Mouse (Mus musculus) lung, embryonic 14.5 days (tissue): ENCODE data around the gene Foxp1. TPM values are rescaled to one million over a fixed set of nuclear protein-coding genes. Genes with fewer than 3 reads are reported as not detected.

Experiments used
- ATAC-seq: fragments of 200-750 bp; cut with Nextera tagmentation; 2 replicates; pipeline ENCODE4 v1.8.0; 2017; ENCODE audit warnings: mild to moderate bottlenecking, moderate TSS enrichment, moderate library complexity; ENCODE audit not compliant: insufficient read depth
- DNase-seq: peaks from one replicate; pipeline ENCODE4 v3.0.0-alpha.2; 2015
- H3K27ac ChIP-seq: fragments of 300-500 bp; sonication (generic); 2 replicates; pipeline ENCODE4 v1.5.1; 2014; ENCODE audit warnings: low read depth, mild to moderate bottlenecking, moderate library complexity
- H3K27me3 ChIP-seq: fragments of 300-500 bp; sonication (generic); 2 replicates; pipeline ENCODE4 v1.6.1; 2014; ENCODE audit warnings: low read length, control low read depth; ENCODE audit not compliant: insufficient read depth
- H3K36me3 ChIP-seq: fragments of 300-500 bp; sonication (generic); 2 replicates; pipeline ENCODE4 v1.6.1; 2014; ENCODE audit warnings: control low read depth; ENCODE audit not compliant: insufficient read depth
- H3K4me1 ChIP-seq: fragments of 300-500 bp; sonication (generic); 2 replicates; pipeline ENCODE4 v1.6.1; 2014; ENCODE audit warnings: antibody characterized with exemption, control low read depth; ENCODE audit not compliant: insufficient read depth
- H3K4me2 ChIP-seq: fragments of 300-500 bp; sonication (generic); 2 replicates; pipeline ENCODE4 v1.6.1; 2014; ENCODE audit warnings: mild to moderate bottlenecking
- H3K4me3 ChIP-seq: fragments of 300-500 bp; sonication (generic); 2 replicates; pipeline ENCODE4 v1.5.1; 2014; ENCODE audit warnings: low read depth, low read length
- H3K9ac ChIP-seq: fragments of 300-500 bp; sonication (generic); 2 replicates; pipeline ENCODE4 v1.6.1; 2014
- H3K9me3 ChIP-seq: fragments of 300-500 bp; sonication (generic); 2 replicates; pipeline ENCODE4 v1.6.1; 2016; ENCODE audit warnings: low read depth, low read length, control low read depth
- CTCF ChIP-seq: IDR thresholded peaks from 2 replicates; pipeline ENCODE4 v1.5.1; 2016; ENCODE audit warnings: antibody characterized with exemption, low read depth
- WGBS: fragments of 180-500 bp; shearing (Covaris S2); extraction: QIAGEN DNeasy Blood & Tissue Kit; methylation state at CpG from one replicate; pipeline ENCODE4 v1.1.7; 2014; 5-methylcytosine and 5-hydroxymethylcytosine counted together
- polyA plus RNA-seq: library from polyadenylated mRNA; unstranded; fragments of >200 nt; fragmentation: Nextera tagmentation; extraction: Ambion mirVana; gene quantifications from 2 replicates; pipeline ENCODE4 v1.2.1, GENCODE M21; 2014

Gene Foxp1
- polyA plus RNA-seq, 1 experiment from 2014 or later: 111 TPM

DNA sequence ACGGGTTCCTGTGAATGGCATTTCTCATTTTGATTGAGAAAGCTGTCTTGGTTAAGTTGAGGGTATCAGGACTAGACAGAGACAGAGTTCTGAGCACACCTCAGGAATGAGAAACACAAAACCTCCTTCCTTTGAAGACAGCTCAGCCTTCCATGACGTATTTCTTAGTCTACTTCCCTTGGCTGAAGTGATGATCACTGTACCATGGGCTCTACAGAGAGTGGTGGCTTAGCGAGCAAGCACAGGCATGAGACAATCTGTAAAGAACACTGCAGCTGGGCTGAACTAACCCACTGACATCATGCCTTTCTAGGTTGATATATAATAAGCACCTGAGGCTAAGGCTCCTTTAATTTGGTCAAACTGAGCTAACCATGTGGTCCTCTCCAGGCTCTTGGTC lies 172.0 kb downstream of the Foxp1 start:
- no peaks in the 10 kb centered on the region for H3K27me3 ChIP-seq
- no peak overlapping the region for H3K27ac ChIP-seq
- no peaks in the 10 kb centered on the region for H3K36me3 ChIP-seq
- peaks cover 3% of the 10 kb centered on the region; the same call in 1 of the 2 replicates for H3K4me1 ChIP-seq
- WGBS: 62% methylated on average over 3 of the region's 3 CpGs
- H3K4me3 ChIP-seq: no peak overlapping the region
- ATAC-seq (no peak), DNase-seq (no peak)
- H3K9ac ChIP-seq: no peak overlapping the region
- TF ChIP-seq CTCF: no peak
- no peaks in the 10 kb centered on the region for H3K9me3 ChIP-seq
- no peak overlapping the region for H3K4me2 ChIP-seq

DNA sequence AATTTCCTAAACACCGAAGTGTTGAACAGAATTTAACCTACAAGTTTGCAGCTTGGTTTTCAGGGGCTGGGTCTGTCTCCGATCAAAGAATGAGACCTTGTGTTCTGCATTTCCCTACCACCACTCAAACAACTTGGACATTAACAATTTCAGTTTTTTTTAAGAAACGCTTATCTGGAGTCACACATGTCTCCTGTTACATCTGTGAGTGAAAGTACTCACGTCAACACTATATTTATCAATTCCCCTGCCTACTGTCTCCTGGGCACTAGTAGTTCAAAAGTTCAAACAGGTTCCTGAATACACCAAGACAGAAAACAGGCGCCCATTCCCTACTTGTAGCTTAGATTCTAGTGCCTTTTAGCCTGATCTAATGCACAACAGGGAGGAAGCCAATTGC lies 172.4 kb downstream of the Foxp1 start:
- 34% methylated on average over 5 of the region's 5 CpGs for WGBS
- no peaks in the 10 kb centered on the region for H3K27me3 ChIP-seq
- no peak overlapping the region for H3K27ac ChIP-seq
- ATAC-seq: no peak
- no peak overlapping the region for H3K4me3 ChIP-seq
- peaks cover 3% of the 10 kb centered on the region; the same call in 1 of the 2 replicates for H3K4me1 ChIP-seq
- no peaks in the 10 kb centered on the region for H3K36me3 ChIP-seq
- no peak overlapping the region for H3K9ac ChIP-seq
- no peak for DNase-seq
- H3K4me2 ChIP-seq: no peak overlapping the region
- no peak for TF ChIP-seq CTCF
- no peaks in the 10 kb centered on the region for H3K9me3 ChIP-seq

DNA sequence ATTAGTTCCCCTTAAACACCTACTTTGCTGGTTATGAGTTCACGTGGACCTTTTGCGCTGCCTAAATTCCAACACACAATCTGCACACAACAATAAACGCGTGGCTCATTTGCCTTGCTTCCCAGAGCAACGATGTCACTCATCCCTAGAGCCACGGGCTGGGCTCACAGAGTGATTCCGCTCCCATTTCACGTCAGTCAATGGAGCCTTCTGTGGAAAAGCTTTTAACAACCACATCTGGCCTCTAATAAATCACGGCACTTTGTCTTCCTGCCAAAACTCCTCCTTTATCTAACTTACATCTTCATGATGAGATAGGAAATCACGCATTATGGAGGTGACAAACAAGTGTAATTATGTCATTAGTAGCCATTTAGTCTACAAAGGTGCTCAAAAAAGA lies 174.7 kb downstream of the Foxp1 start:
- ATAC-seq (no peak), DNase-seq (no peak)
- Histone ChIP-seq H3K4me2 (no peak overlapping the region), H3K4me1 (no peaks in the 10 kb centered on the region), H3K4me3 (no peak overlapping the region), H3K27ac (no peak overlapping the region), H3K27me3 (no peaks in the 10 kb centered on the region), H3K36me3 (no peaks in the 10 kb centered on the region), H3K9ac (no peak overlapping the region), H3K9me3 (no peaks in the 10 kb centered on the region)
- 52% methylated on average over 10 of the region's 10 CpGs for WGBS
- TF ChIP-seq CTCF: no peak

DNA sequence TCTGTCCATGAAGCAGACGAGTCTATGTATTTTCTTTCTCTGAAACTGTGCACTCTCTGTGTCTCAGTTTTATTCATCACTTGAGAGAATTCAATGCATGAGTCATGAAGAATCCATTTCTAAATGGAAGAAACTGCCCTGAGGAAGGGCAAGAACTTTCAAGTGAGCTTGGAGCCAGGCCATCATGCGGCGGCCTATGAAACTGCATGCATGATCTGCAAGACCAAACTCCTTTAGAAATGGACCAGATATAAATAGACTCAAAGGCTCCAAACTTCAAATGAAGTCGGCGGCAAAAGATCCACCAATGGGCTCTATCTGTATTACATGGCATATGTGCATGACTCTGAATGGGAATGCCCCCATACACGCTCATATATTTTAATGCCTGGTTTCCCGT lies 177.6 kb downstream of the Foxp1 start:
- no peaks in the 10 kb centered on the region for H3K9me3 ChIP-seq
- no peak for TF ChIP-seq CTCF
- ATAC-seq: no peak
- DNase-seq: no peak
- H3K4me2 ChIP-seq: no peak overlapping the region
- no peaks in the 10 kb centered on the region for H3K36me3 ChIP-seq
- no peak overlapping the region for H3K27ac ChIP-seq
- WGBS: 96% methylated on average over 7 of the region's 7 CpGs
- H3K9ac ChIP-seq: no peak overlapping the region
- no peak overlapping the region for H3K4me3 ChIP-seq
- no peaks in the 10 kb centered on the region for H3K27me3 ChIP-seq
- no peaks in the 10 kb centered on the region for H3K4me1 ChIP-seq

DNA sequence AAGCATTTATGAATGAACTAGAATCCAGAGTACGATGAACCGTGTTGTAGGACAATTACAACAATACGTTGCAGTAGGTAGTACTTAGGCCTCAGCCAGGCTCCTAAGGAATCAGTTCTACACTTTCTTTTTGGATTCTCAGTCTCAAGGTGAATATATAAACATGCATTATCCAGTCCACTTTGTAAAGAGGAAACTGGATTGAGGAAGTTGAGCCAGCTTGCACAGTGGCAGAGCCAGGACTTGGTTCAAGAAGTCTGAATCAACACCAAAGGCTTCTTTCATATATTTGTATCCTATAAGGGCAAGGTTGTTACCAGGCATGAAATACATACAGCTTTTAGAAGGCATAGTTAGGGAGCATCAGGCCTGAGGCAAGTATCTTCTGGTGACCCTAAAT lies 178.2 kb downstream of the Foxp1 start:
- no peaks in the 10 kb centered on the region for H3K36me3 ChIP-seq
- TF ChIP-seq CTCF: no peak
- ATAC-seq (no peak), DNase-seq (no peak)
- H3K9ac ChIP-seq: no peak overlapping the region
- H3K4me1 ChIP-seq: no peaks in the 10 kb centered on the region
- H3K4me3 ChIP-seq: no peak overlapping the region
- no peaks in the 10 kb centered on the region for H3K27me3 ChIP-seq
- no peak overlapping the region for H3K27ac ChIP-seq
- 66% methylated on average over 3 of the region's 3 CpGs for WGBS
- no peak overlapping the region for H3K4me2 ChIP-seq
- no peaks in the 10 kb centered on the region for H3K9me3 ChIP-seq

DNA sequence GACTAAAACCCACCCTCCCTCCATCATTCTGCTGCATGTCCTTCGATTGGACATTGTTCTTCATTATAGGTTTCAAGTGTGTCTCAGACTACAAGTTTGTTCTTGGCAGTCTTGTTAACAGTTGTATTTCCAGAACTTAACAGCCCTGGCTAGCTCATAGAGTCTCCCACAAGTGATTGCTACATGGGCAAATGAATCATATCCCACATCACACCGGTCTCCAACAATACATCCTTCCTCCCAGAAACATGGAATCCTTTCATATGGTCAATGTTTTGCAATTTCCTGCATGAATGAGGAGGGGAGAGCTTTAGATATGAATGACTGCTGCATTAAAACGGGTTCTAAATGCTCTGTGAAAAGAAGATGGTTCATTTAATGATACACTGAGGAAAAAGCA lies 178.7 kb downstream of the Foxp1 start:
- 68% methylated on average over 3 of the region's 3 CpGs for WGBS

DNA sequence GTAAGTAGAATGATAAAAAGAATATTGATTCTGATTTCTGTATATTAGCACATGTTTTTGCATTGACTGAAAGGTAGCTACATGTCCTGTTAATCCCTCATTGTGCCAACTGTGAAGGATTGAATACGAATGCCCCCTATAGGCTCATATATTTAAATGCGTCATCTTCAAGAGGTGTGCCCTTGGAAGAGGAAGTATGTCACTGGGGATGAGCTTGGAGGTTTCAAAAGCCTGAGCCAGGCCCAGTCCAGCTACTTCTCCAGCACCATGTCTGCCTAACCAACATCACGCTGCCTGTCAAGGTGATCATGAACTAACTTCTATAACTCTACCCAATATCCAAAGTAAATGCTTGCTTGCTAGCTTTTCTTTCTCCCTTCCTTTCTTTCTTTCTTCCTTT lies 180.1 kb downstream of the Foxp1 start:
- DNase-seq (no peak), ATAC-seq (no peak)
- WGBS: 94% methylated on average over 3 of the region's 3 CpGs
- TF ChIP-seq CTCF: no peak
- H3K4me1 ChIP-seq: no peaks in the 10 kb centered on the region
- no peaks in the 10 kb centered on the region for H3K27me3 ChIP-seq
- no peak overlapping the region for H3K4me3 ChIP-seq
- H3K4me2 ChIP-seq: no peak overlapping the region
- no peak overlapping the region for H3K9ac ChIP-seq
- no peaks in the 10 kb centered on the region for H3K36me3 ChIP-seq
- H3K9me3 ChIP-seq: no peaks in the 10 kb centered on the region
- no peak overlapping the region for H3K27ac ChIP-seq

More for the DNA sequence above, 178.7 kb downstream of the Foxp1 start:
- Histone ChIP-seq H3K27ac (no peak overlapping the region), H3K36me3 (no peaks in the 10 kb centered on the region), H3K4me3 (no peak overlapping the region), H3K9me3 (no peaks in the 10 kb centered on the region), H3K4me1 (no peaks in the 10 kb centered on the region), H3K27me3 (no peaks in the 10 kb centered on the region), H3K9ac (no peak overlapping the region), H3K4me2 (no peak overlapping the region)
- no peak for TF ChIP-seq CTCF
- DNase-seq: no peak
- ATAC-seq: no peak

DNA sequence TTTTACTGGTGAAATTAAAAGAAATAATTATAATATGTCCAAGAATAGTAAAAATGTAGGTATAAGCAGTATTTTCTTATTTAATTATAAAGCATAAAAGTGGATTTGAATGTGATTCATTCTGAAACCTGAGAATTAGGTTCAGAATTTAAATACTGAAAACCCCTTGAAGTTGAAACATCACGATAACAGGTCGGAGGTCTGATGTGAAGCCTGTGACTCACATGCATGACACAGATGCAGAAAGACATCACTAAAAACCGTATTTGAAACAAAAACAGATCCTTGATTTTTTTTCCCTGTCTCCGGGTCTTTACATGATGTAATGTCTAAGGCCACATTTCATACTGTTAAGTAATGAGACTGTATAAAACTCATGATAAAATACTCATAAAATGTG lies 181.6 kb downstream of the Foxp1 start:
- no peaks in the 10 kb centered on the region for H3K27me3 ChIP-seq
- H3K9me3 ChIP-seq: no peaks in the 10 kb centered on the region
- no peaks in the 10 kb centered on the region for H3K36me3 ChIP-seq
- TF ChIP-seq CTCF: no peak
- no peak overlapping the region for H3K27ac ChIP-seq
- H3K4me2 ChIP-seq: no peak overlapping the region
- H3K9ac ChIP-seq: no peak overlapping the region
- ATAC-seq: no peak
- 83% methylated on average over 4 of the region's 4 CpGs for WGBS
- no peak for DNase-seq
- no peaks in the 10 kb centered on the region for H3K4me1 ChIP-seq
- no peak overlapping the region for H3K4me3 ChIP-seq
